Mouse (Mus musculus) spleen, postnatal 4 days (tissue): ENCODE results near the gene Zfp341.

ENCODE experiments used
- DNase-seq, 2 experiments: peaks; one replicate each; pipeline ENCODE4 v3.0.0; 2022; ENCODE audit warnings: low spot score in 2 of 2

Zfp341 gene

DNA sequence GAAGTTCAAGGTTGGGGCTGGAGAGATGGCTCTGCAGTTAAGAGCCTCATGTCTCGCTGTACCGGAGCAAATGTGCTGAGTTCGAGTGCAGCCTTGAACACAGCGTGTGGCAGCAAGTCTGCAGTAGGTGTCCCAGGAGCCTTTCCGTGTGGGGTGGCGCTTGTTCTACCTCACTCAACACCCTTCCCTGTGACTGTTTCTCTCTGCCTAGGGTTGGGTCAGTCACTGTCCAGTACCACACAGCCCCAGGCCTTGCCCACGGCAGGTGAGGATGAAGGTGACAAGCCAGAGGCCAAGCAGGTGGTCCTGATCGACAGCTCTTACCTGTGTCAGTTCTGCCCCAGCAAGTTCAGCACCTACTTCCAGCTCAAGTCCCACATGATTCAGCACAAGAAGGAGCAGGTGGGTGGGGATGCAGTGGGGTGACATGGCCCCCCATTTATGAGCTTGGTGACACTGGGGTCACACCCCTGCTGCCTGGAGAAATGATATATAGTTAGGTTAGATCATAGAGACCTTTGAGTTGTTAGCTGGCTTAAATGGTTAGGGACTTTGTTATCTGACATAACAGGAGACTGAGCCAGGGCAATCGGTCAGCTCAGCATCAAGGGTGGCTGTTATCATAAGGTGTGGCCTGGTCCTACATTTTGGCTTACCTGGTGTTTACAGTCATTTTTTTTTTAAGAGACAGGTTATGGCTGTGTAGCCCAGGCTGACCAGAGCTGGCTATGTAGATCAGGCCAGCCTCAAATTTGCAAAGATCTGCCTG, 21.0 kb downstream of the Zfp341 start:
- peak in 1 of 2 experiments; percentile 66 for DNase-seq

DNA sequence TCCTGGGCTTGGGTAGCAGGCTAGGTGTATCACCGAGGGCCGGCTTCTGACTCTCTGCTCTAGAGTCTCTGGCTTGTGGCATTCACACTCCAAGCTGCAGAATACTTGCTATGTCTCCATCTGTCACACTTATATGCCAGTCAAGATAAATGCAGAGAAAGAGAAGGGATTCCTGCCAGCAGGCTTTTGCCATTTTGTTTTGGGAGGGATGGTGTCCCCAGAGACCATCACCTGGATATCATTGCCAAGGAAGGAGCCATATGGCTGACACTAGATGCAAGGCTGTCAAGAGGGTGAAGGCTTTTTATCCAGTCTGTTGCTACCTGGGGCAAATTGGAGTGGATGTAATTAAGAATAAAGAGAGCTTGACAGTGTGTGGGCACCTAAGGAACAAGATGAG, 22.7 kb downstream of the Zfp341 start:
- DNase-seq = no peak

DNA sequence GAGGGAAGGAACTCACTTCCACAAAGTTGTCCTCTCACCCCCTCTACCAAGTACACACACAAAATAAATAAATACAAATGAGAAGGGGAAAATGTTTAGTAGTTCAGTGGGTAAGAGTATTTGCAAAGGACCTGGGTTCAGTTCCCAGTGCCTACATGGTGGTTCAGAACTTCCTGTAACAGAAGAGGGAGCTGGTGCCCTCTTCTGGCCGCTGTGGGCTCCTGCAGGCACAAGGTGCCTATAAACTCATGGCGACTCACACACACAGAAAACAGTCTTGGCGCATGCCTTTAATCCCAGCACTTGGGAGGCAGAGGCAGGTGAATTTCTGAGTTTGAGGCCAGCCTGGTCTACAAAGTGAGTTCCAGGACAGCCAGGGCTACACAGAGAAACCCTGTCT, 25.4 kb downstream of the Zfp341 start:
- DNase-seq = no peak

DNA sequence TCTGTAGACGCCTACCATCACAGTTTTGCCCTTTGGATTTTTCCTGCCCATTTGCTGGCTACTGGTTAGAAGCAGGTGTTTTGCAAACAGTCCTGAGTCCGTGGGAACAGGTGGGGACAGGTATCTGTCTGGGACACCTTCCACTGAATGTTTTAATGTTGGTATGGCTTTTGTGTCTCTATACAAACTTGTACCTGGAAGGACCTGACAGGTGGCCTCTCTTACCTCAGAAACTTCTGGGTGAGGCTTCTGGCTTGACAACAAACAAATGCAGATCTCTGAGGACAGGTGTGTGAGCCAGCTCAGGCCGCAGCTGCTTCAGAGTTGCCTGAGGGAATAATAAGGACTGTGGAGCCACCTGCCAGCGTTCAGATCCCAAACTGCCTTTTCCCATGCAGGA, 26.0 kb downstream of the Zfp341 start:
- no peak for DNase-seq

DNA sequence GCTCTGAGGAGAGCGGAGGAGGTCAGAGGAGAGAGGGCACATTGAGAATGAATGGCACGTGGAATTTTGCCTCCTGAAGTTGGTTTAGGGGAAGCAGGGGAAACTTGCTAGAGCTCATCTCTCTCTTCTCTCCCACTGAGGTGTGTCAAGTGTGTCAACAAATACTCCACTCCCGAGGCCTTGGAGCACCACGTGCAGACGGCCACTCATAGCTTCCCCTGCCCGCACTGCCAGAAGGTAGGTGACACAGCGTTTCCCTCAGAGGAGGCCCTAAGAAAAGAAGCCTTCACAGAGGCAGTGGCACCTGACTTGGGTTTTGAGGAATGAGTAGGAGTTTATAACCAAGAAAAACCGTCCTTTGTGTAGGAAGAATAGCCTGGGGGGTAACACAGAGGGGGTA, 28.1 kb downstream of the Zfp341 start:
- no peak for DNase-seq

DNA sequence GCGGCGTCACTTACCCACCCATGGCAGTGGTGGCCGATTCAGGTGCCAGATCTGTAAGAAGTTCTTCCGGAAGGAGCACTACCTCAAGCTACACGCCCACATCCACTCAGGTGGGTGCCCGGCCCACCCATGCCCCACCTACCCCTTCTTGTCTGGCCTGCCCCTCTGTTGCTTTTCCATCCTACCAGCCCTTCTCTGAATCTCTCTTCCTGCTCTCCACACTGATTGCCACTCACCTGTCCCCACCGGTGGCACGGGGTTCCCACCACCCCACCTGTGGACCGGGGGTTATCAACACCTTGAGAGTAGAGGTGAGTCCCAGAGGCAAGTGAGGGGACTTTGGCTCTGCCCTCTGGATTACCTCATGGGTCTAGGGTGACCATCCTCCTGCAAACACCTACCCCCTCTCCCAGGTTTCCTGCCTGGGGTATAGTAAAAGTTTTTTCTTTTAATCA, 28.9 kb downstream of the Zfp341 start:
- no peak for DNase-seq

DNA sequence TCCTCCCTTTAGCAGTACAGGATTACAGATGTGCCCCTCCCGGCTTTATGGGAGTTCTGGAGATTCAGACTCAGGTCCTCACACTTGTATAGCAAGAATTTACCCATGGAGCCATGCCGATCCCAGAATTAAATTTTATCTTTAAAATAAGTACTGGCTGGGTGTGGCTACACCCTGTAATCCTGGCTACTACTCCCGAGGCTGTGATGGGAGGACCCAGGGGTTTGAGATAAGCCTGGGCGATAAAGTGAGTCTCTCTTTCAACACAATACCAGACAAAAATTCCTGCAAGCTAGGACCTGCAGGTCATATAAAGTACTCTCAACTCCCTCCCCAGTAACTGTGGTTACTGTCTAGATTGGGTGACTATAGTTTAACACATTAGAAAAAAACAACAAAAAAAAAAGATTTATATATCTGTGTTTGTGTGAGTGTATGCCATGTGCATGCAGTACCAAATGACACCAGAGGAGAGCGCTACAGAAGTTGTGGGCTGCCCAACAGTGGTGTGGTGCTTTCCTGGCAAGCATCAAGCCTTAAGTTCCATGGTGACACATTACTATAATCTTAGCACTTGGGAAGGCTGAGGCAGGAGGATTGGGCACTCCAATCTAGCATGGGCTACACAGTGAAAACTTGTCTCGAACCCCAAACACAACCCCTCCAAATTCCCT, 29.8 kb downstream of the Zfp341 start:
- no peak for DNase-seq

DNA sequence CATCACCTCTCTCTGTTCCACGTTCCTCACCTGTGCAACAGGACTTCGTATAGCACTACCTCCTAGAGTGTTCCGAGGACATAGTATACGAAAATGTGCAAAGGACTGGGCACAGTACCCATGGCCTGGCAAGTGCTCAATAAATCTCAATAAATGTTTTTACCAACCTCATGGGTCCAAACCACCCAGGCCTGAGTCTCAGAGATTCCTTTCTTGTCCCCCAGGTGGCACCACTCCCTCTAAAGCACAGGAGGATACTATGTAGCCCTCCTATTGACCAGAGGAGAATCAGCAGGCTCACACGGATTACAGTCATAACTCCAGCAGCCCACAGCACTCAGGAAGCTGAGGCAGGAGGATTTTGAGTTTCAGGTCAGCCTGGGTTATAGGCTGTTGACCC, 33.5 kb downstream of the Zfp341 start:
- peak in 1 of 2 experiments; percentile 35 for DNase-seq

DNA sequence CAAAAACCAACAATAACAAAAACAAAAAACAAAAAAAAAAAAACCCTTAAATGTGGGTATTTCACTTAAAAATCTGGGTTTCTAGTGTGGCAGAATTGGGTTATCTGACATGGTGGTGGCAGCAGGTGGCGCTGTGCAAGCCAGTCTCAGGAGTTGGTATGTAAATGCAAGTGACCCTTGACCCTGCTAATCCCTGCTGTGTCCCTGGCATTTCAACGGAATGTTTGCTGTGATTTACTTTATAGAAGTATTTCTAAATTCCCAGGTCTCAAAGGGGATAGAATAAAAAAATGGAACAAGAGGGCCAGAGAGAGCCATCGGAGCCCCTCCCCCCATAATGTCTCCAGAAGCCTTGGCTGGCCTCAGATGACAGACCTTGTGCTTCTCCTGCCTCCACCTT, 35.0 kb downstream of the Zfp341 start:
- peak in 1 of 2 experiments; percentile 69 for DNase-seq

DNA sequence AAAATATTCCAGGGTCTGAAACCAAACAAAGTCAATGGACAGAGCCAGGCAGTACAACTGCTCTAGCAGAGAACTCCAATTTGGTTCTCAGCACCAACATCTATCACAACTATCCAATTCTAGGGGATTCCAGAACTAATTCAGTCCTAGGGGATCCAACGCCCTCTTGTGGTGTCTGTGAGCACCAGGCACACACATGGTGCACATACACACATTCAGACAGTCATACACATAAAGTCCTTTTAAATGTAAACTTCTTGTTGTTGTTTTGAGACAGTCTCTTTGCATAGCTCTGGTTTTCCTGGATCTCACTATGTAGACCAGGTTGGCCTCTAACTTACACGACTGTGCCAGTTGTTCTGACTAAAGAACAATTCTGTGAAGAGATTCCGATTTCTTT, 37.3 kb downstream of the Zfp341 start:
- no peak for DNase-seq

DNA sequence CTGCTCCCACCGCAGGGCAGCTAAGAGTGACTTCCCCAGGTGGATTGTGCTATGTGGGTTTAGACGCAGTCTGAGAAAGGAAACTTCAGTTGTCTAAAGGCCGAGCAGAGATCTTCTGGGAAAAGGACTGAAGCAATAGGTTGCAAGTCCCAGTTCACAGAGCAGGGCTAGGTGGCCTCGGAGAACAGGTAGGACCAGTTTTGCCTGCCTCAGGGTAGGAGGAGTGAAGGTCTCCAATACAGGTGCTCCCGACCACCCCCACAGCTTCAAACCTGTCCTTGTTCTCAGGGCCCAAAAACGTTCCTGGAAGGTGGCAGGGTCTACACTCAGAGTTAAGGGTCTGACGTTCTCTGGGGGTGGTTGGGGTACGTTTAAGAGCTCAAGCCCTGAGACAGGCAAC, 38.3 kb downstream of the Zfp341 start, which contains the start of gene Chmp4b:
Gene Chmp4b, plus strand, starts transcription at position 343 of the 400 bp plus-strand sequence.
- DNase-seq = no peak

DNA sequence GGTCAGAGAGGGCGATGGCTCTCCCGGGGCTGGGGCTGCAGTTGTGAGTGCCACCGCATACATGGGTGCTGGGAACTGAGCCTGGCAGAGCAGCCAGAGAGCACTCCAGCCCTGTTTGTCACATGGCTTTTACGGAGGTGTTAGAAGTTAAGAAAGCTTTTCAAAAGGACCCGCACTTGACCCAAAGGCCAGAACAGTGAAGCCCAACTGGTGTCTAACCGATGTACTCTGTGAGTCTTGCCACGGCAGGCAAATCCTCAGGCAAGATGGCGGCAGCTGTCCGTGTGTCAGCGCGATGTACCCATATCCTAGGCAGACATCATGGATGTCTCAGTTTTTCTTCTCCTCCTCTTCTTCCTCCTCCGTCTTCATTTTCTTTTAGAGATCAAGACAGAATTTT, 41.9 kb downstream of the Zfp341 start:
- DNase-seq = no peak

DNA sequence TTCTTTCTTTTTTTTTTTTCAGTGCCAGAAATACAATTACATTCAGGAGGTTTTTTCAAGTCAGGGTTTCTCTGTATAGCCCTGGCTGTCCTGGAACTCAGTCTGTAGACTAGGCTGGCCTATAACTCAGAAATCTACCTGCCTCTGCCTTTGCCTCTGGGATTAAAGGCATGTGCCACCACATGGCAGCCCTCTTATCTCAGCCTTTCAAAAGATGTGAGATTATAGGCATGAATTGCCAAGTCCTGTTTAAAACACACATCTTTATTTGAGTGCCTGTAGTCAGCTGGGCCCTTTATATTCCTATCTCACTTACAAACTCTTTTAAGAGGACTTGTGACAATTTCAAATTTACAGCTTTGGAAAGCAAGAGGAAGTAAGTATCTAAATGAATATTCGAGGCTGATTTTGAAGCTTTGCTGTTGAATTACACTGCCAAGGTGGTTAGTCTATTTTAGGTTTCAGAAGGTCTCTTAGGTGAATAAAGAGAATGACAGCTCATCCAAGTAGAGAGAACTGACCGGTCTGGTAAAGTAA, 42.8 kb downstream of the Zfp341 start:
- DNase-seq = no peak

DNA sequence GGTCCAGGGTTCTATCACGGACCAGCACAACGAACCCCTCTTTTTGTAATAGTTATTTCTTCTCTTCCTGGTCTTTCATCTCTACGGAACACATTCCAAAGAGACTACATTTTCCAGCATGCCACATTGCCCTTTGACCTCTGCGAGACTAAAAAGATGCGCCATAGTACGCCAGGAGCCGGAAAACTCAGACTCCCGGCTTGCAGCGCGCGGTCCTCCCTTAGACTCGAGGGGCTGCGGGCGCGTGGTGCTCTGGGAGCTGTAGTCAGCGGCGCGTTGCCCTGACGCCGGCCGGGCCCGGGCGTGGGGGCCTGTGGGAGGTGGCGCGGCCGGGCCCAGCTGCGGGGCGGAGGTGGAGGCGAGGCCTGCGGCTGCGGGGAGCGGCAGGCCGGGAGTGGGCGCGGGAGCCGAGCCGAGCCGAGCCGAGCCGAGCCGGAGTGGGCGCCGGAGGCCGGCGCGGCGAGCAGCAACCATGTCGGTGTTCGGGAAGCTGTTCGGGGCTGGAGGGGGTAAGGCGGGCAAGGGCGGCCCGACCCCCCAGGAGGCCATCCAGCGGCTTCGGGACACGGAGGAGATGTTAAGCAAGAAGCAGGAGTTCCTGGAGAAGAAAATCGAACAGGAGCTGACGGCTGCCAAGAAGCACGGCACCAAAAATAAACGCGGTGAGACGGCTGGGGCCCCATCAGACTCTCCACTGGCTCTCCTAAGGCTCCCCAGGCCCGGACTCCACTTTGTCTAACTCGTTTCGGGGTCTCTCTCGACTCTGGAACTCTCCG, 43.8 kb downstream of the Zfp341 start:
- peak; percentile 96 to 97 for DNase-seq

DNA sequence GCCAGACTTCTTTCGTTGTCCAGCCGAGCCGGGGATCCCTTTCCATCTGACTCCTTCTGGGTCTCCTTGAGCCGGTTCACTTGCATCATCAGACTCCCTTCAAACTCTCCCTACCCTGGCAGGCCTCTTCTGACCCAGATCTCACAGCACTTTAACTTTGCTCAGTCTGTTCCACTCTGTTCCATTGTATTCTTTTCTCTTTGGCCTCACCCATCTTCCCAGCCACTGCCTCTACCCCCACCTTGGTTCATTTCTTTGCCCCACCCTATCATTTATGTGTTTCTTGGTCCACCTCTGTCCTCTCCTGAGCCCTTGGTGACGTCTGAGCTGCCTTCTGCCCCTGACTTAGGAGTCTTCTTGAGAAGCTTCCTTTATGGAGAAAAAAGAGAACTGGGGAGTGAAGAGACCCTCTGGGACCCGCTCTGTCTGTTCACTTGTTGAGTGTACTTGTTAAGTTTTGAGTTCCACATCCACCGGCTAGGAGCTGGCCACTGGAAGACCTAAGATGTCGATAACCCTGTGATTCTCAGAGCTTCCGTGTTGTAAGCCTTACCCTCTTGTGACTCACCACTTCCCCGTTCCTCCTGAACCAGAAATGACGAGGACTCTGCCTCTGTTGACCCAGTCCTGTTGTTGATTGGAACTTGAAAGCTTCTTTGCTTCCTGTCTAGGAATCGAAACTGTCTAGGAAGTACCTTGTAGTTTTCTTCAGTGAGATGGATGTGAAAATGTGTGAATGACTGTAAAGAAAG, 44.6 kb downstream of the Zfp341 start:
- DNase-seq = peak; percentile 33 to 67

DNA sequence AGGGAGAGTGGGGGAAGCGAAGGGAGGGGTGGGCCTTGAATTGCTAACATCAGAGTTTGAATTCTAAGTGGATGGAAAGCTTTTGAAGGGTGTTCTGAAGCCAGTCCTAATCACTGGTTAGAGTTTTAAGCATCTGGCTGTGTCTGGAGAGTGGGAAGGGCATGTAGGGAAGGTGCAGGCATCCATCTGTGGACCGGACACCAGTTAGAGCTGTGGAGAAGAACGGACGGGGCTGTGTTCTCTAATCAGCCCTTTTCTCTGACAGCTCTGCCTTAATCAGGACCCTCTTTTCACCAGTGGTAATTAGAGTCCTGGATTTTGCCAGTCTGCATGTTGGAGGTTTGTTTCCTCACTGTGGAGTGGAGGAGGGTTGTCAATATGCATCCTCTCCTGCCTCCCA, 46.0 kb downstream of the Zfp341 start:
- no peak for DNase-seq

DNA sequence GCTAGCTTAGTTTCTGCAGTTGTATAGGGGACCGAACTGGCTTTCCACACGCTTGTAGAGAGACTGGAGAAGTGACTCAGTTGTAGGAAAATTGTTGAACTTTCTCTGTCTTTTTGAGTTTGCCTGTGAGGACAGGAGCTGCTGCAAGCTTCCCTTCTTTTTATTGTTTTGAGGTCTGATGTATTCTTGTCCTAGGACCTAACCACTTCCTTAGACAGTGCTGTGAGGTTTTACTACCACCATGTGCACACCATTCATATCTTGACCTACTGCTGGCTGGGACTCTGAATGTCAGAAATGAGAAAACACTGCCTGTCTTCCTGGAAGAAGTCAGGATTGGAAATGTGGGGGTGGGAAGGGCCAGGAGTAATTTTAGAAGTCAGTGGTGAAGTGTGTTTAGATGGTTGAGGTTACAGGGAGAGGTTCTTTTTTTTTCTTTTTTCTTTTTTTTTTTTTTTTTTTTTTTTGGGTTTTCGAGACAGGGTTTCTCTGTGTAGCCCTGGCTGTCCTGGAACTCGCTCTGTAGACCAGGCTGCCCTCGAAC, 46.5 kb downstream of the Zfp341 start:
- DNase-seq = no peak

DNA sequence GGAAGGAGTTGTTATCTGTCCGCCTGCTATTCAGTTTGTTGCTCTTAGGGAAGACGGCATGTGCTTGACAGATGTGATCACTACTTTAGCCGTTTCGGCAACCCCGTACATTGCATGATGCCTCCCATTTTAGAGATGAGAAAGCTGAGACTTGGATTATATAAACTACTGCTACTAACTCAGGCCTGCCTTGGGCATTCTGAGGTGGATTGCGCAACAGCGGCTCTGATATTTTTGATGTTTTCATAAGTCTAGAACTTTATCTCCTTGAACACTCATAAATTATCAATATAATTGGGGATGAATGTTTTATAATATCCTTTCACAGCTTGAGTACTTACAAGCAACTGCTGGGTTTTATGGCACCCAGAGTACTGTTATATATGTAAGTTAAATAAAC, 55.6 kb downstream of the Zfp341 start:
- DNase-seq = no peak

DNA sequence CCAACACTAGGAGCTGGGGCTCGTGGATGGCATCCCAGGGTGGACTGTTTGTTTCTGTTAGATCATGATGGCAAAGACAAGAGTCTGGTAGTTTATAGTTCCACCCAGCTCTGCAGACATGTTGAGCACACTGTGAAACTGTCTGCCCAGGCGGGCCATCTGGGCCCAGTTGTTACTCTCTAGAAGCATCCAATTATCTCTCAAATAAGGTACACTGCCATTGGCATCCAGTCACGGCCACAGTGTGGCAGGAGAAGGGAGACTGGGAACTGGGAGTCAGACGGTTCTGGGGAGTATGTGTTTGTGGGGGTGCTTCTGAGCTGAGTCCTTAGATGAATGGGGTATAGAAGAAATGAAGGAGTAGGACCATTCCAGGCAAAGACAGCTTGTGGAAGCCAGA, 57.0 kb downstream of the Zfp341 start:
- no peak for DNase-seq

DNA sequence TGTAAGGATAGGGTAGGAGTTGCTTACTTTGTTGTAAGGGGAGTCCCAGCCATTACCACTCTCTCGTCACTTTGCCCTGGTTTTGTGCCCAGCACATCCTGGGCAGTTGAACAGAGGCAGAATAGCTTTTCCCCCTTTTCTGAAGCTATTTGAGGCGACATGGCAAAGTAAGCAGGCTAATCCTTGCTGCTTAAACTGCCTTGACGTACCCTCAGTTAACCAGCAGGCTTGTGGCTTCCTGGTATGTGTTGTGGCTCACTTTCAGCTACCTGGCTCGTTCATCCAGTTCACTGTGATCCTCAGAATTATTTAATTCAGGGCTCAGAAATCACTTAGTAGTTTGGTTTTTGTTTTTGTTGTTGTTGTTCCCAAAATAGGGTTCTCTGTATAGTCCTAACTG, 57.6 kb downstream of the Zfp341 start:
- DNase-seq = no peak

DNA sequence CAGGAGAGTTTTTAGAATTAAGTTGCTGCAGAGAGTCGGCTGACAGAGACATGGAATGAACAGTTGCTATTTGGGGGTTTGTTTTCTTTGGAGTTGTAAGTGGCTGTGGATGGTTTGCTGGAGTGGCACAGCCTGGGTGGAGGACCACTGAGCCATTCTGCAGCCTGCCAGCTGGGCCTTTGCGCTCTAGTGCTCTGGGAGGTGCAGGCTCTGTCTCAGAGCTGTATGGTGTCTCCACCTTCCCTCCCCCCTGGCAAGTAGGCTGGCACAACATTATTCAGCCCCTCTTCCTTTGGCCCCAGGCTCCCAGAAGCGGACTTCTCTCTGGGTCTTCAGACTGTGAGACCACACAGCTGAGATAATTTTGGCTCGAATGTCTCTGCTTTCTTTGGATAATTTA, 60.9 kb downstream of the Zfp341 start:
- DNase-seq = no peak
